Mouse (Mus musculus) heart, embryonic 13.5 days (tissue): ENCODE results near the gene Slc19a1. TPM values are rescaled to one million over a fixed set of nuclear protein-coding genes. Genes with fewer than 3 reads are reported as not detected.

Source experiments
- ATAC-seq: fragments of 200-750 bp; cut with Nextera tagmentation; 2 replicates; pipeline ENCODE4 v1.8.0; 2017; ENCODE audit warnings: moderate TSS enrichment; ENCODE audit not compliant: insufficient number of reproducible peaks, low FRiP score, low TSS enrichment; ENCODE audit errors: extremely low read depth
- H3K27ac ChIP-seq: fragments of 300-500 bp; sonication (generic); replicated peaks from 2 replicates; pipeline ENCODE4 v1.5.1; 2015; ENCODE audit warnings: moderate library complexity, mild to moderate bottlenecking, inconsistent platforms
- H3K27me3 ChIP-seq: fragments of 300-500 bp; sonication (generic); replicated peaks from 2 replicates; pipeline ENCODE4 v1.6.1; 2015; ENCODE audit warnings: mild to moderate bottlenecking, inconsistent platforms
- H3K36me3 ChIP-seq: fragments of 300-500 bp; sonication (generic); 2 replicates; pipeline ENCODE4 v1.6.1; 2015; ENCODE audit warnings: mild to moderate bottlenecking, inconsistent platforms
- H3K4me1 ChIP-seq: fragments of 300-500 bp; sonication (generic); 2 replicates; pipeline ENCODE4 v1.6.1; 2015; ENCODE audit warnings: inconsistent platforms
- H3K4me2 ChIP-seq: fragments of 300-500 bp; sonication (generic); 2 replicates; pipeline ENCODE4 v1.6.1; 2015; ENCODE audit warnings: inconsistent platforms, mild to moderate bottlenecking, moderate library complexity
- H3K4me3 ChIP-seq: fragments of 300-500 bp; sonication (generic); 2 replicates; pipeline ENCODE4 v1.5.1; 2015; ENCODE audit warnings: moderate library complexity, mild to moderate bottlenecking, inconsistent platforms
- H3K9ac ChIP-seq: fragments of 300-500 bp; sonication (generic); 2 replicates; pipeline ENCODE4 v1.6.1; 2015; ENCODE audit warnings: inconsistent platforms, mild to moderate bottlenecking, moderate library complexity
- H3K9me3 ChIP-seq: fragments of 300-500 bp; sonication (generic); 2 replicates; pipeline ENCODE4 v1.6.1; 2016; ENCODE audit warnings: inconsistent platforms
- WGBS: fragments of 180-500 bp; shearing (Covaris S2); methylation state at CpG from one replicate; pipeline ENCODE4 v1.1.7; 2015; ENCODE audit warnings: mixed read lengths; 5-methylcytosine and 5-hydroxymethylcytosine counted together
- polyA plus RNA-seq: library from polyadenylated mRNA; unstranded; fragments of >200 nt; fragmentation: Nextera tagmentation; extraction: Ambion mirVana; gene quantifications from 2 replicates; pipeline ENCODE4 v1.2.1, GENCODE M21; 2015

The Slc19a1 gene
- polyA plus RNA-seq, 1 experiment from 2014 or later = 13.3 TPM

DNA sequence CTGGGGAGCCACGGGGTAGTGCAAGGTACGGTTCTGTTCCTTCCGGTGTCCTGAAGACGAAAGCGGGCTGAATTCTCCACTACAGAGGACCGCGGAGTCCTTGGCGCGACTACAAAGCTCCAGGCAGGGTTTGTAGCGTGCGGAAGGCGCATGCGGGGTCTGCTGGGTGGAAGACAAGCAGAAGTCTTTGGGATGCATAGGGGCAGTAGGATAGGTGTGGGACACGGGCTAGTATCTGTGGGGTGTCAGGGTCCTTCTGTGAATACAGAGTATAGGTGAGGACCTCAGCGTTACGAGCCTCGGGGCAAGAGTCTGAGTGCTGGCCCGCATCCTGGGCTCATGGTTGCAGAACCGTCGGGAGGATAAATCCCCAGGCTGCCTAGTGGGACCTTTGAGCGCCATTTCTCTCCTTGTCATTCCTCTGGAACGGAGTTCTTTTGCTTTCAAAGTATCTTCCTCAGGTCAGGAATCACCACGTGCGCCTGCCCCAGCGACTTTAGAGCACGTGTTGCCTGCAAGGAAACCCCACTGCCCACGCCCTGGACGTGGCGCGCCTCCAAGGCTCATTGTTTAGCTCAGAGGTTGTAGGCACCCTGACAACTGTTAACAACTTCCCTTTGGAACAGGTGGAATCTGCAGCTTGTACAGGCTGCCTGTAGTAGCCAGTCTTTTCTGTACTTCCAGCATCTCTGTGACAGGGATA lies 1.4 kb downstream of the Slc19a1 start:
- Histone ChIP-seq H3K9ac (peak overlapping the region; percentile 90), H3K27ac (no peak overlapping the region; the same call in 1 of the 2 replicates), H3K4me3 (peak overlapping the region; percentile 76), H3K36me3 (peaks cover 5% of the 10 kb centered on the region), H3K4me1 (peaks cover 15% of the 10 kb centered on the region), H3K27me3 (peaks cover 8% of the 10 kb centered on the region), H3K4me2 (peak overlapping the region; percentile 95), H3K9me3 (no peaks in the 10 kb centered on the region)
- peak; percentile 5; the same call in 1 of the 2 replicates for ATAC-seq
- under 1% methylated on average over 30 of the region's 30 CpGs for WGBS

DNA sequence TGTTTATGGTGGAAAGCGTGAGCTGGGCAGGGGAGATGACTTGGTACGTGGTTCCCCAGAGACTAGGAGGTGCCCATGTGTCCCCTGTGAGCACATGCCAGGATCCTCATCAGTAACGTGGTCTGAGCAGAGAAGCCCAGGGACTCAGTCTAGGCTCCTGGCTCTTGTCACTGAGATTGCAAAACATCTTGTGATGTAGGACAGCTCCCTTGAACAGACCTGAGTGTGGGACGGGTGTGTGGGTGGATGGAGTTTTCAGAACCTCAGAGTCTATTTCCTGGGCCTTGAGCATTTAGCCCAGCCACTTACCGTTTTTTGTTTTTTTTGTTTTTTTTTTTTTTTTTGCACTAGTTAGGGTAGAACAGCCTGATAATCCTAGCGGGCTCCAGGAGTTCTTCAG lies 3.4 kb downstream of the Slc19a1 start:
- H3K27me3 ChIP-seq = peaks cover 8% of the 10 kb centered on the region
- no peak overlapping the region for H3K27ac ChIP-seq
- no peak overlapping the region for H3K4me3 ChIP-seq
- H3K9me3 ChIP-seq = no peaks in the 10 kb centered on the region
- 72% methylated on average over 6 of the region's 6 CpGs for WGBS
- peaks cover 15% of the 10 kb centered on the region for H3K4me1 ChIP-seq
- peaks cover 24% of the 10 kb centered on the region for H3K36me3 ChIP-seq
- H3K9ac ChIP-seq = no peak overlapping the region
- no peak overlapping the region for H3K4me2 ChIP-seq
- ATAC-seq = no peak

DNA sequence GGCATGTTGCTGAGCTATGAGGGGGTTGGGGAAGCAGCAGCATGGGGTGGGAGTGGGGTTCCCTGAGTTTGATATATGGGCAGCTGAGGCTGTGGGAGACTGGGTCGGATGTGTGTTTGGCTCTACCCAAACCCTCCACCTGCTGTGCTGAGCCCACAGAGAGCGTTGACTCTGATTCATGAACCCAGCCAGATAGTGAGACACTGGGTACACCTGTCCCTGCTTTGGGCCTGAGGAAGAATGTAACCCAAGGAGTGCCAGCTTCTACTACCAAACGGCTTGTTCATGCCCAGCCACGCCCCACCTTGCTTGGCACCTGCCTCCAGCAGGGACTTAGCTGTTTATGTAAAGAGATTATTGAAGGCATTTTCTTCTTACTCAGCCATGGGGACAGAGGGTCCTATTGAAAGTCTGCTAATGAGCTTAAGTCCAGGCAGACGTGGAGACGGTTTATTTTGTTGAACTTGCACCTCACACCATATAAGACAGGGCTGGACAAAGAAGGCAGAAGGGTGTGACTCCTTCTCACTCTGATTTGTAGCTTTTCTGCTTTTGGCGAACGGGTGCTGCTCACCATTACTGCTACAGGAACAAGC lies 6.6 kb downstream of the Slc19a1 start:
- WGBS = 86% methylated on average over 8 of the region's 8 CpGs
- Histone ChIP-seq H3K4me3 (no peak overlapping the region), H3K4me1 (peaks cover 12% of the 10 kb centered on the region), H3K27ac (no peak overlapping the region), H3K36me3 (peaks cover 53% of the 10 kb centered on the region), H3K9me3 (no peaks in the 10 kb centered on the region), H3K4me2 (no peak overlapping the region), H3K9ac (no peak overlapping the region), H3K27me3 (no peaks in the 10 kb centered on the region)
- ATAC-seq = no peak

DNA sequence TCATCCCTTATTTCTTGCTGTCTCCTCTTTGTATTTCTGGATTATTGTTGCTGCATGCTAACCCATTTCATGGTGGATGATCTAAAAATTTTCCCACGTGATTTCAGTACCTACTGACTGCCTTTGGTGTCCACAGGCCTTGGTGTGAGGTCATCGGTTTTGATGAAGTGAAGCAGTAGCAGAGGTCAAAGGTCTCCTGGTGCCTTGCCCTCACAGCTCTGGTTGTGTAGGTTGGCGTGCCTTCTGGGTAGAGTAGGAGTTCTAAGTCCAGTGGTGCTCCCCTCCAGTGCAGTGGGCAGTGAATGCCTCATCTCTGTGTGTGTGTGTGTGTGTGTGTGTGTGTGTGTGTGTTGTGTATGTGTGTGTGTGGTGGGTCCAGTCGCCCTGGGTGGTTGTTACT lies 16.2 kb downstream of the Slc19a1 start:
- 60% methylated on average over 4 of the region's 4 CpGs for WGBS
- H3K9me3 ChIP-seq = no peaks in the 10 kb centered on the region
- no peak for ATAC-seq
- H3K4me2 ChIP-seq = no peak overlapping the region
- no peaks in the 10 kb centered on the region for H3K27me3 ChIP-seq
- H3K9ac ChIP-seq = no peak overlapping the region
- H3K4me3 ChIP-seq = no peak overlapping the region
- no peak overlapping the region for H3K27ac ChIP-seq
- no peaks in the 10 kb centered on the region for H3K4me1 ChIP-seq
- H3K36me3 ChIP-seq = peaks cover 79% of the 10 kb centered on the region

DNA sequence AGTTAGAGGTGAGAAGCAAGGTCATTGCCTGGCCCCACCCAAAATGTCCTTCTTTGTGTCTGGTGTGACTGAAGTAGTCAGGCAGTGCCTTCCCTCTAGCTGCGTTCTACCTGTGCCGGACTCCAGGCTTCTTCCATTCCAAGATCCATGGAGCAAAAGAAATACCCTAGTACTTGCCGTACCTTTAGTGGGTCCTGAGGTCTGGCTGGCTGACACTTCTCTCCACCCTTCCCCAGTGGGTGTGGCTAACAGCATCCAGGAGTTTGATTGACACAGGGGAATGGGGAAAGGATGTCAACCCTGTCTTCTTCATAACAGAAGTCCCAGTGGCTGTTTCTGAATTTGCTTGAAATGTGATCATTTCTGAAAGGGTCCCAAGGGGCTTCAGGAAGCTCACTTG lies 16.6 kb downstream of the Slc19a1 start:
- WGBS = 91% methylated on average over 3 of the region's 3 CpGs
- ATAC-seq = no peak

DNA sequence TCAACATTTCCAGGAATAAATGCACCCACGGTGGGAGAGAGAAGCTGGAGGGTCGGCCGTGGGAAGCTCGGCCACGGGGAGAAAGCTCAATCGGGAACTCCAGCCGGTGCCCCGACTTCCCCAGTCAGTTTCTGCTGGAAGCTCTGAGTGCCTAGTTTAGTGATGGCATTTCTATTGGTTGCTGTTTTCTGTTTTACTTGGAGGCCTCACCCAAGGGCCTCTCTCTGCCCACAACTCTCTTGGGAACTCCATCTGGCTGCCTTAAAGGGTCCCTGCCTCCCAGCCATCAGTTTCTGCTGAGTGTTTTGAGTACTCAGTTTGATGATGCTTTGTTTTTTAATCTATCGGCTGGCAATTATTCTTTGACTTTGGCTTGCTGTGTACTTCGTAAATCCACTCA lies 24.7 kb downstream of the Slc19a1 start:
- H3K4me3 ChIP-seq = no peak overlapping the region
- H3K4me2 ChIP-seq = no peak overlapping the region
- no peaks in the 10 kb centered on the region for H3K27me3 ChIP-seq
- ATAC-seq = no peak
- WGBS = 73% methylated on average over 10 of the region's 10 CpGs
- H3K9ac ChIP-seq = no peak overlapping the region
- H3K36me3 ChIP-seq = peaks cover 86% of the 10 kb centered on the region
- peaks cover 6% of the 10 kb centered on the region; the same call in 1 of the 2 replicates for H3K4me1 ChIP-seq
- no peaks in the 10 kb centered on the region for H3K9me3 ChIP-seq
- no peak overlapping the region for H3K27ac ChIP-seq

More for the DNA sequence above, 16.6 kb downstream of the Slc19a1 start:
- Histone ChIP-seq H3K36me3 (peaks cover 79% of the 10 kb centered on the region), H3K4me3 (no peak overlapping the region), H3K4me1 (no peaks in the 10 kb centered on the region), H3K4me2 (no peak overlapping the region), H3K9me3 (no peaks in the 10 kb centered on the region), H3K27ac (no peak overlapping the region), H3K27me3 (no peaks in the 10 kb centered on the region), H3K9ac (no peak overlapping the region)

DNA sequence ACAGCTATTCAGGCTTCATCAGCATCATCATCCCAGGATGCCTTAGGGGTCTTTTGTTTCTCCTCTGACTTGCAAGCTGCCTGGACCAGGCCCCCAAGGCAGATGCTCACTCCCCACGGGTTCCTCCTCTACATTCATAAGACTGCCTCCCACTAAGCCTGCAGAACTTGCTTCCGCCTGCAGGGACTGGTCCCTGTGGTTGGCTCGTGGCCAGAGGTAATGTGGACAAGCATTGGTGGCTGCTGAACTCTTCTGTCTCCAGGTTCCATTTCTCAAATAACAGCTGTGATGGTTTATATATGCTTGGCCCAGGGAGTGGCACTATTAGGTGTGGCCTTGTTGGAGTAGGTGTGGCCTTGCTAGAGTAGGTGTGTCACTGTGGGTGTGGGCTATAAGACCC lies 29.4 kb downstream of the Slc19a1 start:
- 69% methylated on average over 3 of the region's 3 CpGs for WGBS
- peaks cover 5% of the 10 kb centered on the region; the same call in 1 of the 2 replicates for H3K4me1 ChIP-seq
- H3K4me3 ChIP-seq = no peak overlapping the region
- H3K27me3 ChIP-seq = no peaks in the 10 kb centered on the region
- no peak overlapping the region for H3K9ac ChIP-seq
- H3K4me2 ChIP-seq = no peak overlapping the region
- peaks cover 74% of the 10 kb centered on the region for H3K36me3 ChIP-seq
- no peak overlapping the region for H3K27ac ChIP-seq
- H3K9me3 ChIP-seq = no peaks in the 10 kb centered on the region
- no peak for ATAC-seq

DNA sequence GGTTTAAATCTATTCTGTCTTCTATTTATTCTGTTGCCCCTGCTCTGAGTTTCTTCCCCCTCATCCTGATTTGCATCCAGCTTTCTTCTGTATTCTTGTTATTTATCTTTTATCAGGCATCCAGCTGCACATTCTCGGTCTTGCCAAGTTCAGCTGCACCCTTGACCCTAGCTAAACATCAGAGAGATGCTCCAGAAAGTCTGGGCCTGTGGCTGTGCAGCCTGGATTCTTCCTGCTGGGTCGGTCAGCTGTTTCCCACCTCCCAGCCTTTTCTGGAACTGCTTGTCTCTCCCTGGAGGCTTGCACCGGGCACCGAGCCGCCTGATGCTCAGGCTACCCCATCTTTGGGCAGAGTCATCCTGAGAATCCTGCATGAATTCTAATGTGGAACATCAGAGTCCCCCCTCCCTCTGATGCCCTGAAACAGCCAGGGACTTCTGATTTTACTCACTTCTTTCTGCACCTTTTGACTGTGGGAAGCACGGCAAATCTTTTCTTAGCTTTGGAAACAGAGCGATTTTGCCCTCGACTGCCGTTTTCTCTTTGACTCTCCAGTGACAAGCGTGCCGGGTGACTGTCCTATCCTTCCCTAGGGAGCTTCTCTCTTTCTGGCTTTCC lies 30.5 kb downstream of the Slc19a1 start:
- H3K36me3 ChIP-seq = peaks cover 74% of the 10 kb centered on the region
- H3K4me2 ChIP-seq = no peak overlapping the region
- WGBS = 67% methylated on average over 11 of the region's 11 CpGs
- ATAC-seq = no peak
- H3K27me3 ChIP-seq = no peaks in the 10 kb centered on the region
- H3K9me3 ChIP-seq = no peaks in the 10 kb centered on the region
- H3K27ac ChIP-seq = no peak overlapping the region
- H3K4me3 ChIP-seq = no peak overlapping the region
- no peak overlapping the region for H3K9ac ChIP-seq
- H3K4me1 ChIP-seq = no peaks in the 10 kb centered on the region

DNA sequence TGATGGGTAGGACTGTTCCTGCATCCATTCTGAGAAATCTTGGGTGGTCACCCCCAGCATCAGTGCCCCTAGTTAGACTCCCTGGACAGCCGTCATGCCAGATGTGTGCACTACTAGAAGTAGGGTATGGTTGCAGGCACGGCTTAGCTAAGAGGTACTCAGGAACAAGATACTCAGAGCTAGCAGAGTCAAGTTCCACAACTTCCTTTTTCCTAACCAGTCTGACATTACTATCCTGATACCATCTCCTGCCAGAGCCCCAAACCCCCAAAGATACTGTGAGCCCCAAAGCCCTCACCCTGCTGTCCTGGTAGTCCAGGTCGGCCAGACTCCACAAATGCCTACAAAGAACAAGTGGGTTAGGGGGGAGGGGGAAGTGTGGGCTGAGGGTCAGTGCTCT lies 32.2 kb downstream of the Slc19a1 start:
- H3K36me3 ChIP-seq = peaks cover 75% of the 10 kb centered on the region
- H3K9me3 ChIP-seq = no peaks in the 10 kb centered on the region
- no peak overlapping the region for H3K4me3 ChIP-seq
- no peak overlapping the region for H3K9ac ChIP-seq
- 91% methylated on average over 3 of the region's 3 CpGs for WGBS
- no peak overlapping the region for H3K4me2 ChIP-seq
- H3K4me1 ChIP-seq = no peaks in the 10 kb centered on the region
- no peaks in the 10 kb centered on the region for H3K27me3 ChIP-seq
- ATAC-seq = no peak
- no peak overlapping the region for H3K27ac ChIP-seq

DNA sequence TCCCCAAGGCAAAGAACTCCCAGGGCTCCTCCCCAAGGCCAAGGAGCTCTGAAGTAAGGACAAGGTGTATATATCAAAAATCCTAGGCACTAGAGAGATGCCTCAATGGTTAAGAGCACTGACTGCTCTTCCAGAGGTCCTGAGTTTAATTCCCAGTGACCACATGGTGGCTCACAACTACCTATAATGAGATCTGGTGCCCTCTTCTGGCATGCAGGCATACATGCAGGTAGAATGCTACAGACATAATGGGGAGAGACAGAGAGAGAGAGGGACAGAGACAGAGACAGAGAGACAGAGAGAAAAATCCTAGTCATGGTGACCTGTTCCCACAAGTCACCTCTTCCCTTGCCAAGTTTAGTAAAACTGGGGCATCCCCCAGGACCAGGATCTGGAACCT lies 32.6 kb downstream of the Slc19a1 start:
- Histone ChIP-seq H3K27me3 (no peaks in the 10 kb centered on the region), H3K36me3 (peaks cover 75% of the 10 kb centered on the region), H3K4me3 (no peak overlapping the region), H3K4me2 (no peak overlapping the region), H3K9me3 (no peaks in the 10 kb centered on the region), H3K9ac (no peak overlapping the region), H3K4me1 (no peaks in the 10 kb centered on the region), H3K27ac (no peak overlapping the region)
- no peak for ATAC-seq

DNA sequence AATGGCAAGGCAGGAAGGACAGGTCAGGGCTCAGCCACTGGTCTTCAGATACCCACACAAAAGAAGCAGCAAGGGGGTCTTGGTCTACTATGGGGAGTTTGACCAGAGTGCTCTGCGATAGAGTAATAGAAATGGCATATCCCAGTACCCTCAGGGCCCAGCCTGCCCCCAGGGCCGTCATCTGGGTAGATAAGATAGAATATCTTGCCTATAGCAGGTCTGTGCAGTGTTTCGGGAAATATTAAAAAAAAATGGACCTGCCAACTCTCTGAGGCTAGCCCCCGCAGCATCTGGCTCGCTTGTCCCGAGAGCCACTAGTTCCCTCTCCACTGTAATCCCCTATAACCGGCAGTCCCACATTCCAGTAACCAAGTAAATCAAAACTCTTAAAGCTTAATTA lies 36.4 kb downstream of the Slc19a1 start:
- Histone ChIP-seq H3K27me3 (no peaks in the 10 kb centered on the region), H3K4me2 (no peak overlapping the region), H3K36me3 (peaks cover 98% of the 10 kb centered on the region), H3K4me1 (no peaks in the 10 kb centered on the region), H3K9me3 (no peaks in the 10 kb centered on the region), H3K9ac (no peak overlapping the region), H3K27ac (no peak overlapping the region), H3K4me3 (no peak overlapping the region)
- no peak for ATAC-seq
- WGBS = 76% methylated on average over 7 of the region's 7 CpGs
